Mouse (Mus musculus): ENCODE data around the gene Serpina3n. TPM values are rescaled to one million over a fixed set of nuclear protein-coding genes. Genes with fewer than 3 reads are reported as not detected.
"Not testable (repeated sequence)": the region's sequence is repeated elsewhere in the genome, so short reads cannot be mapped to it uniquely, and the experiment has no call there.

The Serpina3n gene
- under 1 TPM in 1 of 26 experiments, not detected in 25; 0.51 TPM for total RNA-seq (2018; cell fraction: chromatin; rRNA removed)
- under 1 TPM in 1 of 26 experiments, not detected in 25; 0.08 TPM for total RNA-seq (2018; cell fraction: cytosol; rRNA removed)
- total RNA-seq (2018; cell fraction: nucleus; rRNA removed) = not detected
- polyA plus RNA-seq (2018) = not detected in 3 replicates

DNA sequence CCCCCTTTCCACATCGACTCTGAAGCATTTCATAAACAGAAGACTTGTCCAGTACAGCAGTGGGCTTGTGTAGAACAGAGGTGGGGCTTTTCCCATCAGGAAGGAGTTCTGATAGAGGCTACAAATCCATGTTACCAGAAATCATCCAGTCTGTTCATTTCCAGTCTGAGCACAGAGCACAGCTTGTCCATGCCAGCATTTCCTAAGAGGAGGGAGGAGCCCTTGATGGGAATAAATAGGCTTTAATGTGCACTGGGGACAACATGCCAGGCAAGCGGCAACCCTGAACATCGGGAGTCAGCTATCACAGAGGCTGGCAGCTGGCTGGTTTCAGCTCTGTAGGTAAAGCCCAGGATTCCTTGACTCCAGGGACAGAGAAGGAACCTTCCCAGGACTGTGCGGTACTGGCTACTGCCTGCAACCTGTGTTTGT is at the start of gene Serpina3n:
Serpina3n (plus strand) TSS at position 276 of the 432 bp plus-strand sequence.
- WGBS (ENCODE audit: missing documents) = 77% methylated on average over 4 of the region's 4 CpGs
- Histone ChIP-seq H3K79me2 (ENCODE audit: inconsistent target) (no peaks in the 10 kb centered on the region), H3K4me3 (ENCODE audit: inconsistent target) (no peak within 1 kb of the TSS), H3K27ac (no peak within 1 kb of the TSS), H3K36me3 (ENCODE audit: inconsistent target) (no peaks in the 10 kb centered on the region)

GRCm38 (mm10) chr12:104369986-104370385 is 36.5 kb upstream of the Serpina3n start:
- H3K27ac ChIP-seq = no peak overlapping the region
- no peak overlapping the region for H3K4me3 ChIP-seq (ENCODE audit: inconsistent target)
- 86% methylated on average over 3 of the region's 3 CpGs for WGBS (ENCODE audit: missing documents)
- H3K36me3 ChIP-seq (ENCODE audit: inconsistent target) = no peaks in the 10 kb centered on the region
- H3K79me2 ChIP-seq (ENCODE audit: inconsistent target) = no peaks in the 10 kb centered on the region

GRCm38 (mm10) chr12:104377179-104377578 is 29.4 kb upstream of the Serpina3n start:
- H3K36me3 ChIP-seq (ENCODE audit: inconsistent target); H3K79me2 ChIP-seq (ENCODE audit: inconsistent target); H3K4me3 ChIP-seq (ENCODE audit: inconsistent target); H3K27ac ChIP-seq: not testable (repeated sequence)
- WGBS (ENCODE audit: missing documents) = 82% methylated on average over 5 of the region's 5 CpGs

DNA sequence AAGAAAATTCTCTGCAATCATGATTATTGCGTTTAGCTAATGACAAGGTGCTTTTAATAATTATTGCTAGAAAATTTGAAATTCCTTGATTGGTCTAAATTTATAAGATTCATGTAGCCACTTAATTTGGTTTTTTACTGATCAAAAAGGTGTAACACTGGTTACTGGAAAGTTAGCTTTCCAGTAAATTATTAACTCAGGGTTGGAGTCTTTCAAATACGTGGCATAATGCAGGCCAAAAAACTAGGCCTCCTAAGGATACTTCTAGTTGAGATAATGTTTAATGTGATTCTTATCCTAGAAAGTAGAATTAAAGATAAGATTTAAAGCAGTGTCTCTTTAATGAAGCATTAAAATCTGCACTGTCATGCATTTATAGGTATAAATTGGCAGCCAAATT is 28.2 kb upstream of the Serpina3n start:
- not testable (repeated sequence) for H3K79me2 ChIP-seq (ENCODE audit: inconsistent target); H3K27ac ChIP-seq; H3K4me3 ChIP-seq (ENCODE audit: inconsistent target); H3K36me3 ChIP-seq (ENCODE audit: inconsistent target)
- WGBS (ENCODE audit: missing documents) = 100% methylated on average over 2 of the region's 2 CpGs

GRCm38 (mm10) chr12:104378815-104379214 is 27.7 kb upstream of the Serpina3n start:
- 64% methylated on average over 5 of the region's 5 CpGs for WGBS (ENCODE audit: missing documents)
- H3K36me3 ChIP-seq (ENCODE audit: inconsistent target); H3K27ac ChIP-seq; H3K4me3 ChIP-seq (ENCODE audit: inconsistent target); H3K79me2 ChIP-seq (ENCODE audit: inconsistent target): not testable (repeated sequence)

- Histone ChIP-seq H3K27ac (no peak overlapping the region), H3K36me3 (ENCODE audit: inconsistent target) (no peaks in the 10 kb centered on the region), H3K4me3 (ENCODE audit: inconsistent target) (no peak overlapping the region), H3K79me2 (ENCODE audit: inconsistent target) (no peaks in the 10 kb centered on the region)
- WGBS (ENCODE audit: missing documents) = 90% methylated on average over 11 of the region's 11 CpGs
These were observed 26.7 kb upstream of the Serpina3n start for GRCm38 (mm10) chr12:104379856-104380255.

GRCm38 (mm10) chr12:104381071-104381604 is 25.4 kb upstream of the Serpina3n start:
- H3K4me3 ChIP-seq (ENCODE audit: inconsistent target); H3K27ac ChIP-seq; H3K36me3 ChIP-seq (ENCODE audit: inconsistent target); H3K79me2 ChIP-seq (ENCODE audit: inconsistent target): not testable (repeated sequence)
- WGBS (ENCODE audit: missing documents) = 98% methylated on average over 7 of the region's 8 CpGs

- not testable (repeated sequence) for H3K4me3 ChIP-seq (ENCODE audit: inconsistent target); H3K36me3 ChIP-seq (ENCODE audit: inconsistent target); H3K79me2 ChIP-seq (ENCODE audit: inconsistent target); H3K27ac ChIP-seq
These were observed 20.5 kb upstream of the Serpina3n start for GRCm38 (mm10) chr12:104385987-104386386.

GRCm38 (mm10) chr12:104386878-104387277 is 19.7 kb upstream of the Serpina3n start:
- 56% methylated on average over 2 of the region's 2 CpGs for WGBS (ENCODE audit: missing documents)
- H3K79me2 ChIP-seq (ENCODE audit: inconsistent target); H3K27ac ChIP-seq; H3K4me3 ChIP-seq (ENCODE audit: inconsistent target); H3K36me3 ChIP-seq (ENCODE audit: inconsistent target): not testable (repeated sequence)

- Histone ChIP-seq H3K36me3 (ENCODE audit: inconsistent target) (no peaks in the 10 kb centered on the region), H3K79me2 (ENCODE audit: inconsistent target) (no peaks in the 10 kb centered on the region), H3K4me3 (ENCODE audit: inconsistent target) (no peak overlapping the region), H3K27ac (no peak overlapping the region)
These were observed 18.1 kb upstream of the Serpina3n start for GRCm38 (mm10) chr12:104388477-104388876.

- not testable (repeated sequence) for H3K36me3 ChIP-seq (ENCODE audit: inconsistent target); H3K4me3 ChIP-seq (ENCODE audit: inconsistent target); H3K27ac ChIP-seq; H3K79me2 ChIP-seq (ENCODE audit: inconsistent target)
- 0% methylated on average over 1 of the region's 2 CpGs for WGBS (ENCODE audit: missing documents)
These were observed 15.5 kb upstream of the Serpina3n start for GRCm38 (mm10) chr12:104391057-104391456.

DNA sequence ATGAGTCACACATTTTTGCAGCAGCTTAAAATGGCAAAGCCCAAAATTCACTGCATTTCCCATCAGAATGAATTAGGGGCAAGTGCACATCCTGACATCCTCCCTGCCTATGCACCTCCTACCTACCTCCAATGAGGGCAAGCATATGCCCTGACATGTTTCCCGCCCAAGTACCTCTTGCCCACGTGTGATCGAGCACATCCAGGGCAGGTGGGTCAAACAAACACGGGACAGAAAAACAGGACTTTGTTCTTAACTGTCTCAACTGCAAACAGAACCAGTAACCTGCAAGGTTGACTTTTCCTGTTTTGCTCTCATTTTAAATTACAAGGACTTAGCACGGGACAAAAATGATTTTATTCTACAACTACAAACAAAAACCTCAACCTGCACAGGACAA is 2.6 kb upstream of the Serpina3n start:
- H3K36me3 ChIP-seq (ENCODE audit: inconsistent target) = no peaks in the 10 kb centered on the region
- H3K79me2 ChIP-seq (ENCODE audit: inconsistent target) = no peaks in the 10 kb centered on the region
- no peak overlapping the region for H3K4me3 ChIP-seq (ENCODE audit: inconsistent target)
- no peak overlapping the region for H3K27ac ChIP-seq
- WGBS (ENCODE audit: missing documents) = 94% methylated on average over 5 of the region's 5 CpGs

GRCm38 (mm10) chr12:104412507-104412906 is 6.0 kb downstream of the Serpina3n start:
- no peaks in the 10 kb centered on the region for H3K36me3 ChIP-seq (ENCODE audit: inconsistent target)
- WGBS (ENCODE audit: missing documents) = 44% methylated on average over 6 of the region's 6 CpGs

GRCm38 (mm10) chr12:104414576-104414975 is 8.0 kb downstream of the Serpina3n start:
- WGBS (ENCODE audit: missing documents) = 100% methylated on average over 2 of the region's 2 CpGs
- Histone ChIP-seq H3K27ac (0 out of 2 replicates have a peak overlapping the region, but pooled peaks have one; percentile 63), H3K4me3 (ENCODE audit: inconsistent target) (no peak overlapping the region), H3K79me2 (ENCODE audit: inconsistent target) (no peaks in the 10 kb centered on the region), H3K36me3 (ENCODE audit: inconsistent target) (no peaks in the 10 kb centered on the region)

More at GRCm38 (mm10) chr12:104412507-104412906, 6.0 kb downstream of the Serpina3n start:
- no peak overlapping the region for H3K4me3 ChIP-seq (ENCODE audit: inconsistent target)
- H3K79me2 ChIP-seq (ENCODE audit: inconsistent target) = no peaks in the 10 kb centered on the region
- H3K27ac ChIP-seq = no peak overlapping the region

GRCm38 (mm10) chr12:104415625-104416315 is 9.2 kb downstream of the Serpina3n start:
- Histone ChIP-seq H3K79me2 (ENCODE audit: inconsistent target) (no peaks in the 10 kb centered on the region), H3K4me3 (ENCODE audit: inconsistent target) (no peak overlapping the region), H3K27ac (peak overlapping the region; percentile 63), H3K36me3 (ENCODE audit: inconsistent target) (no peaks in the 10 kb centered on the region)
- 63% methylated on average over 6 of the region's 6 CpGs for WGBS (ENCODE audit: missing documents)

Data from macrophage (primary cell).